Mouse (Mus musculus): ENCODE measurements at regions not wholly inside any gene's neighbourhood (a gene's known extent, or its start where the extent isn't known, plus 50 kb on each side); places are given as distances from the start of the nearest gene placed in this dataset.

GRCm38 (mm10) chr1:125488915-125489730 is 53.6 kb upstream of the Actr3 start:
- DNase-seq (ENCODE audit: low spot score): no peak

GRCm38 (mm10) chr1:125491014-125491413 is 55.5 kb upstream of the Actr3 start:
- DNase-seq (ENCODE audit: low spot score): no peak

- no peak for DNase-seq (ENCODE audit: low spot score)
Measured at GRCm38 (mm10) chr1:125494598-125494997, 59.1 kb upstream of the Actr3 start.

- no peak for DNase-seq (ENCODE audit: low spot score)
Measured at GRCm38 (mm10) chr1:125495320-125496083, 60.0 kb upstream of the Actr3 start.

- DNase-seq (ENCODE audit: low spot score): no peak
Measured at GRCm38 (mm10) chr1:125497006-125497405, 61.5 kb upstream of the Actr3 start.

- DNase-seq (ENCODE audit: low spot score): no peak
Measured at GRCm38 (mm10) chr1:125501964-125502517, 58.4 kb upstream of the Slc35f5 start.

GRCm38 (mm10) chr1:125503878-125504277 is 56.5 kb upstream of the Slc35f5 start:
- no peak for DNase-seq (ENCODE audit: low spot score)

- DNase-seq (ENCODE audit: low spot score): no peak
Measured at GRCm38 (mm10) chr1:125507786-125508514, 52.4 kb upstream of the Slc35f5 start.

- peak; percentile 65 for DNase-seq (ENCODE audit: low spot score)
Measured at GRCm38 (mm10) chr1:125508594-125509257, 51.7 kb upstream of the Slc35f5 start.
